Mouse (Mus musculus) G1E (cell line): ENCODE measurements at regions not wholly inside any gene's neighbourhood (a gene's known extent, or its start where the extent isn't known, plus 50 kb on each side); places are given as distances from the start of the nearest gene placed in this dataset.

Experiments used
- CTCF ChIP-seq: IDR thresholded peaks from 2 replicates; pipeline ENCODE4 v1.5.1; 2012; ENCODE audit warnings: low read depth, low read length, inconsistent platforms, mixed read lengths
- GATA1 ChIP-seq: IDR thresholded peaks from 2 replicates; pipeline ENCODE4 v1.6.1; 2012; ENCODE audit warnings: borderline replicate concordance, low read length, inconsistent platforms, mixed read lengths
- GATA2 ChIP-seq: IDR thresholded peaks from 2 replicates; pipeline ENCODE4 v1.6.1; 2012; ENCODE audit warnings: low read depth, low read length, inconsistent platforms, borderline replicate concordance

GRCm38 (mm10) chr8:115466122-115466521 lies 241.5 kb downstream of the Maf start:
- TF ChIP-seq CTCF (no peak), GATA1 (no peak), GATA2 (no peak)
